12 mouse cellular contexts compared by ENCODE assay signal in genomic region chr2:75149562-75149961, GRCm38 (mm10).
DNase-seq lines count a peak whose midpoint lies in the region; ATAC-seq and TF ChIP-seq lines count a peak whose summit lies in the region.
"Had no signal": no experiment of that assay in that cellular context is flagged by ENCODE, and none has a peak within 500 bp of the region (broad histone marks: within the 10 kb centered on the region; RNA-seq: fewer than 3 reads in every experiment).

No protein-coding gene starts in this region.

- H3K4me1 ChIP-seq in kidney, postnatal 0 days (replicated peaks; ENCODE audit: insufficient read depth, low read length) = no peaks in the 10 kb centered on the region
- peaks cover 31% of the 10 kb centered on the region for H3K4me1 ChIP-seq in limb, embryonic 13.5 days
- no peaks in the 10 kb centered on the region for H3K4me1 ChIP-seq in neural tube, embryonic 14.5 days (ENCODE audit: control insufficient read depth, insufficient read depth, low read length)
- no peaks in the 10 kb centered on the region for H3K4me1 ChIP-seq in forebrain, embryonic 11.5 days (replicated peaks; ENCODE audit: control insufficient read depth, insufficient read depth, low read length)
- H3K4me1 ChIP-seq: midbrain, embryonic 13.5 days had no signal

- peak overlapping the region; percentile 48 for H3K4me2 ChIP-seq in kidney, postnatal 0 days (ENCODE audit: low read length)
- H3K4me2 ChIP-seq in limb, embryonic 13.5 days (replicated peaks) = peak overlapping the region; percentile 51
- peak overlapping the region; percentile 34; the same call in 1 of the 2 replicates for H3K4me2 ChIP-seq in neural tube, embryonic 14.5 days (ENCODE audit: low read depth, low read length)
- H3K4me2 ChIP-seq in forebrain, embryonic 11.5 days (ENCODE audit: low read depth, low read length, severe bottlenecking) = no peak overlapping the region
- H3K4me2 ChIP-seq: midbrain, embryonic 13.5 days had no signal

- peak; percentile 33 for DNase-seq in embryo, embryonic 10 days (ENCODE audit: low spot score)
- DNase-seq in embryo, embryonic 11 days = no peak
- peak; percentile 78 for DNase-seq in kidney, postnatal 0 days (ENCODE audit: low spot score)
- DNase-seq in kidney, postnatal 25 days = no peak
- DNase-seq in left cerebral cortex, postnatal 14 days (ENCODE audit: low spot score in 2 of 2) = no peak
- no peak for DNase-seq in forebrain, embryonic 11.5 days (ENCODE audit: low spot score)
- DNase-seq: adrenal gland, postnatal 10 days; cerebellum, adult 9-10 months had no signal

- no peak for TF ChIP-seq CTCF in kidney, postnatal 0 days (IDR thresholded peaks at IDR 0.05; ENCODE audit: low read depth)

- H3K9me3 ChIP-seq in kidney, postnatal 0 days (replicated peaks; ENCODE audit: low read length) = no peaks in the 10 kb centered on the region
- no peaks in the 10 kb centered on the region for H3K9me3 ChIP-seq in limb, embryonic 13.5 days
- no peaks in the 10 kb centered on the region for H3K9me3 ChIP-seq in neural tube, embryonic 14.5 days (ENCODE audit: control insufficient read depth, low read length)
- H3K9me3 ChIP-seq in forebrain, embryonic 11.5 days (ENCODE audit: control insufficient read depth, low read length) = no peaks in the 10 kb centered on the region
- H3K9me3 ChIP-seq: midbrain, embryonic 13.5 days had no signal

- H3K27me3 ChIP-seq in kidney, postnatal 0 days (ENCODE audit: insufficient read depth, low read length) = no peaks in the 10 kb centered on the region
- peaks cover 72% of the 10 kb centered on the region for H3K27me3 ChIP-seq in limb, embryonic 13.5 days
- no peaks in the 10 kb centered on the region for H3K27me3 ChIP-seq in neural tube, embryonic 14.5 days (ENCODE audit: control insufficient read depth, insufficient read depth, low read length)
- H3K27me3 ChIP-seq in forebrain, embryonic 11.5 days (ENCODE audit: control insufficient read depth, insufficient read depth, low read length) = no peaks in the 10 kb centered on the region

- H3K4me3 ChIP-seq in kidney, postnatal 0 days (replicated peaks; ENCODE audit: low read depth, low read length) = peak overlapping the region; percentile 8; the same call in 1 of the 2 replicates
- H3K4me3 ChIP-seq in limb, embryonic 13.5 days = 0 out of 2 replicates have a peak overlapping the region, but pooled peaks have one; percentile 10
- no peak overlapping the region; the same call in 1 of the 2 replicates for H3K4me3 ChIP-seq in neural tube, embryonic 14.5 days (ENCODE audit: low read depth, low read length)
- no peak overlapping the region for H3K4me3 ChIP-seq in forebrain, embryonic 11.5 days (ENCODE audit: low read depth, low read length)
- H3K4me3 ChIP-seq: left cerebral cortex, adult 2 months; midbrain, embryonic 13.5 days had no signal

- WGBS in kidney, postnatal 0 days = 8% methylated on average over 12 of the region's 12 CpGs
- 24% methylated on average over 12 of the region's 12 CpGs for WGBS in limb, embryonic 13.5 days
- WGBS in neural tube, embryonic 14.5 days = 49% methylated on average over 12 of the region's 12 CpGs
- 74% methylated on average over 12 of the region's 12 CpGs for WGBS in forebrain, embryonic 11.5 days

- intact Hi-C loops in left cerebral cortex, postnatal 14 days (cut with DNase I) = no loop called here

- no peaks in the 10 kb centered on the region for H3K36me3 ChIP-seq in kidney, postnatal 0 days (ENCODE audit: insufficient read depth, low read length)
- H3K36me3 ChIP-seq in limb, embryonic 13.5 days = no peaks in the 10 kb centered on the region
- H3K36me3 ChIP-seq in neural tube, embryonic 14.5 days (ENCODE audit: control insufficient read depth, insufficient read depth, low read length) = no peaks in the 10 kb centered on the region
- H3K36me3 ChIP-seq in forebrain, embryonic 11.5 days (ENCODE audit: control insufficient read depth, insufficient read depth, low read length) = no peaks in the 10 kb centered on the region
- H3K36me3 ChIP-seq: midbrain, embryonic 13.5 days had no signal

- peak overlapping the region; percentile 9; the same call in 1 of the 2 replicates for H3K9ac ChIP-seq in kidney, postnatal 0 days (ENCODE audit: low read depth, low read length)
- no peak overlapping the region for H3K9ac ChIP-seq in limb, embryonic 13.5 days
- H3K9ac ChIP-seq in neural tube, embryonic 14.5 days (replicated peaks; ENCODE audit: low read depth, low read length) = no peak overlapping the region; the same call in 1 of the 2 replicates
- no peak overlapping the region for H3K9ac ChIP-seq in forebrain, embryonic 11.5 days (ENCODE audit: low read length)
- H3K9ac ChIP-seq: midbrain, embryonic 13.5 days had no signal

- H3K27ac ChIP-seq in kidney, postnatal 0 days = no peak overlapping the region
- no peak overlapping the region for H3K27ac ChIP-seq in limb, embryonic 13.5 days
- peak overlapping the region; percentile 28; the same call in 1 of the 2 replicates for H3K27ac ChIP-seq in neural tube, embryonic 14.5 days (ENCODE audit: low read depth, low read length)
- no peak overlapping the region for H3K27ac ChIP-seq in forebrain, embryonic 11.5 days (ENCODE audit: low read depth, low read length)
- H3K27ac ChIP-seq: left cerebral cortex, adult 2 months; midbrain, embryonic 13.5 days had no signal

- no peak for ATAC-seq in kidney, postnatal 0 days (replicated peaks; ENCODE audit: low FRiP score, low read depth)
- no peak for ATAC-seq in limb, embryonic 13.5 days (ENCODE audit: low FRiP score, low read depth)
- no peak for ATAC-seq in neural tube, embryonic 14.5 days (ENCODE audit: low read depth)
- no peak for ATAC-seq in forebrain, embryonic 11.5 days (replicated peaks; ENCODE audit: low FRiP score)
- ATAC-seq: midbrain, embryonic 13.5 days had no signal

Comparison
In these comparisons a context has a peak if more than half of its experiments do, and no peak if none do; other contexts are left out.
1. DNase-seq: peak in embryo, embryonic 10 days (single experiment) and kidney, postnatal 0 days (single experiment); none in embryo, embryonic 11 days (single experiment), kidney, postnatal 25 days (0 of 2), left cerebral cortex, postnatal 14 days (0 of 2) and forebrain, embryonic 11.5 days (single experiment).
2. H3K4me3 ChIP-seq: peak in kidney, postnatal 0 days (single experiment) and limb, embryonic 13.5 days (single experiment); none in neural tube, embryonic 14.5 days (single experiment) and forebrain, embryonic 11.5 days (single experiment).